Mouse (Mus musculus) stomach, postnatal 0 days (tissue): ENCODE measurements around the gene Col5a1.

Experiments used
- CTCF ChIP-seq: IDR thresholded peaks from 2 replicates; pipeline ENCODE4 v1.5.1; 2016; ENCODE audit warnings: antibody characterized with exemption, low read depth, mild to moderate bottlenecking, moderate library complexity
- EP300 ChIP-seq: optimal IDR thresholded peaks from 2 replicates; pipeline ENCODE3; 2016; ENCODE audit warnings: antibody characterized with exemption

DNA sequence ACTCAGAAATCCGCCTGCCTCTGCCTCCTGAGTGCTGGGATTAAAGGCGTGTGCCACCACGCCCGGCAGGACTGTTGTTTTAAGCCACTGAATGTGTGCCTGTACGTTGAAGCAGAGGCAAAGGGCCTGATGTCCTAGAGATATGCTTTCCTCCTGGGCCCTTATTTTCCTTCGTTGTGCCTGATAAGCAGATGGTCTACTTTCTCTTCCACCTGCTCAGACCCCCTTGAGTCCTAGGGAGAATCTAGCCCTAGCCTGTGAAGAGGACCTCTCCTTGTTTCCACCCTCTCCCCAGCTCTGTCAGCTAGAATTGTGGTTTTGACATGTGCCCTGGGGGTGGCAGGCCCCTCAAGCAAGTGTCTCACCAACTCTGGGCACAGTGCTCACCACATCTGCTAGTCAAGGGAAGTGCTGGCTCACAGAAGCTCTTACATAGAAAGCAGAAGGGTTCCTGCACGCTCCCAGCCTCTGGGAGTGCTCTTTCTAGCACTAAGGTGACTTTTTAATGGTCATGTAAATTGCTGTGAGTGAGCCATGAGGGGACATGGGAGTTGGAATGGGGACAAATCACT lies 189.5 kb downstream of the Col5a1 start:
- TF ChIP-seq CTCF (no peak), EP300 (no peak)
